Mouse (Mus musculus) lung, adult 2 months (tissue): Measurements from ENCODE around the gene Luzp2.

Source experiments
- CTCF ChIP-seq: fragments of 200-500 bp; IDR thresholded peaks from 2 replicates; pipeline ENCODE4 v1.5.1; 2011; ENCODE audit warnings: mild to moderate bottlenecking, low read length, control low read depth; ENCODE audit not compliant: insufficient read depth
- POLR2A ChIP-seq: fragments of 200-500 bp; IDR thresholded peaks from 2 replicates; pipeline ENCODE4 v1.6.1; 2011; ENCODE audit warnings: low read depth, mild to moderate bottlenecking, control low read depth, low read length, borderline replicate concordance; ENCODE audit errors: extremely low read depth

GRCm38 (mm10) chr7:54818606-54819005 is 16.7 kb upstream of the Luzp2 start:
- TF ChIP-seq POLR2A, result no peak
- no peak for TF ChIP-seq CTCF
